Mouse (Mus musculus) embryonic fibroblast, embryonic 13.5 days (primary cell): ENCODE measurements around the gene Snph.

Experiments used
- CTCF ChIP-seq: IDR thresholded peaks from 2 replicates; pipeline ENCODE4 v1.5.1; 2011; ENCODE audit warnings: mild to moderate bottlenecking, control low read depth, low read length, moderate library complexity, borderline replicate concordance; ENCODE audit not compliant: insufficient read depth
- POLR2A ChIP-seq: IDR thresholded peaks from 2 replicates; pipeline ENCODE4 v1.6.1; 2011; ENCODE audit warnings: low read depth, mild to moderate bottlenecking, control low read depth, low read length, moderate library complexity

- no peak for TF ChIP-seq CTCF
- no peak for TF ChIP-seq POLR2A
Observed at GRCm38 (mm10) chr2:151626296-151626695, 6.1 kb downstream of the Snph start.
